Mouse (Mus musculus) inflammation-experienced regulatory T-cells, adult 16 weeks (primary cell): ENCODE data around the gene Atxn7l3b. TPM values are rescaled to one million over a fixed set of nuclear protein-coding genes. Genes with fewer than 3 reads are reported as not detected.

ENCODE experiments used
- polyA plus RNA-seq: library from polyadenylated mRNA; unstranded; fragments of 100-300 nt; shearing (Covaris generic); gene quantifications from one replicate; pipeline ENCODE4 v1.2.1, GENCODE M21; 2017

Gene Atxn7l3b
- polyA plus RNA-seq = 41.5 TPM

GRCm38 (mm10) chr10:112928452-112929221 is at the start of gene Atxn7l3b:
Gene Atxn7l3b (minus strand): TSS chr10:112929001.

